Mouse (Mus musculus) neural tube, embryonic 14.5 days (tissue): ENCODE data around the gene Fto. TPM values are rescaled to one million over a fixed set of nuclear protein-coding genes. Genes with fewer than 3 reads are reported as not detected.

Experiments
- ATAC-seq: fragments of 200-750 bp; cut with Nextera tagmentation; 2 replicates; pipeline ENCODE4 v1.8.0; 2017; ENCODE audit warnings: low read depth, mild to moderate bottlenecking, moderate TSS enrichment, moderate library complexity
- H3K27ac ChIP-seq: fragments of 300-500 bp; sonication (generic); 2 replicates; pipeline ENCODE4 v1.5.1; 2014; ENCODE audit warnings: low read depth, mild to moderate bottlenecking, control low read depth, low read length, moderate library complexity, mixed read lengths
- H3K27me3 ChIP-seq: fragments of 300-500 bp; sonication (generic); 2 replicates; pipeline ENCODE4 v1.6.1; 2014; ENCODE audit warnings: low read length; ENCODE audit not compliant: control insufficient read depth, insufficient read depth
- H3K36me3 ChIP-seq: fragments of 300-500 bp; sonication (generic); 2 replicates; pipeline ENCODE4 v1.6.1; 2014; ENCODE audit warnings: low read length, mixed read lengths; ENCODE audit not compliant: control insufficient read depth, insufficient read depth
- H3K4me1 ChIP-seq: fragments of 300-500 bp; sonication (generic); 2 replicates; pipeline ENCODE4 v1.6.1; 2014; ENCODE audit warnings: low read length; ENCODE audit not compliant: control insufficient read depth, insufficient read depth
- H3K4me2 ChIP-seq: fragments of 300-500 bp; sonication (generic); 2 replicates; pipeline ENCODE4 v1.6.1; 2014; ENCODE audit warnings: mild to moderate bottlenecking, low read depth, low read length, control low read depth
- H3K4me3 ChIP-seq: fragments of 300-500 bp; sonication (generic); 2 replicates; pipeline ENCODE4 v1.5.1; 2014; ENCODE audit warnings: low read depth, low read length, control low read depth, mixed read lengths
- H3K9ac ChIP-seq: fragments of 300-500 bp; sonication (generic); replicated peaks from 2 replicates; pipeline ENCODE4 v1.6.1; 2014; ENCODE audit warnings: low read depth, mild to moderate bottlenecking, control low read depth, low read length, mixed read lengths
- H3K9me3 ChIP-seq: fragments of 300-500 bp; sonication (generic); 2 replicates; pipeline ENCODE4 v1.6.1; 2016; ENCODE audit warnings: low read length; ENCODE audit not compliant: control insufficient read depth
- WGBS: fragments of 180-500 bp; shearing (Covaris S2); extraction: QIAGEN DNeasy Blood & Tissue Kit; methylation state at CpG from one replicate; pipeline ENCODE4 v1.1.7; 2014; 5-methylcytosine and 5-hydroxymethylcytosine counted together
- polyA plus RNA-seq: library from polyadenylated mRNA; unstranded; fragments of >200 nt; fragmentation: Nextera tagmentation; extraction: Ambion mirVana; gene quantifications from 2 replicates; pipeline ENCODE4 v1.2.1, GENCODE M21; 2014

Fto gene
- polyA plus RNA-seq, 1 experiment from 2014 or later = 144 TPM

- no peak overlapping the region for H3K27ac ChIP-seq
- peaks cover 7% of the 10 kb centered on the region; the same call in 1 of the 2 replicates for H3K27me3 ChIP-seq
- 28% methylated on average over 20 of the region's 20 CpGs for WGBS
- no peak overlapping the region for H3K9ac ChIP-seq
- H3K4me1 ChIP-seq = peaks cover 12% of the 10 kb centered on the region
- ATAC-seq = no peak
- no peak overlapping the region for H3K4me3 ChIP-seq
- no peaks in the 10 kb centered on the region for H3K9me3 ChIP-seq
- H3K36me3 ChIP-seq = no peaks in the 10 kb centered on the region
- H3K4me2 ChIP-seq = no peak overlapping the region
Observed at GRCm38 (mm10) chr8:91375054-91375938, 62.0 kb downstream of the Fto start.

DNA sequence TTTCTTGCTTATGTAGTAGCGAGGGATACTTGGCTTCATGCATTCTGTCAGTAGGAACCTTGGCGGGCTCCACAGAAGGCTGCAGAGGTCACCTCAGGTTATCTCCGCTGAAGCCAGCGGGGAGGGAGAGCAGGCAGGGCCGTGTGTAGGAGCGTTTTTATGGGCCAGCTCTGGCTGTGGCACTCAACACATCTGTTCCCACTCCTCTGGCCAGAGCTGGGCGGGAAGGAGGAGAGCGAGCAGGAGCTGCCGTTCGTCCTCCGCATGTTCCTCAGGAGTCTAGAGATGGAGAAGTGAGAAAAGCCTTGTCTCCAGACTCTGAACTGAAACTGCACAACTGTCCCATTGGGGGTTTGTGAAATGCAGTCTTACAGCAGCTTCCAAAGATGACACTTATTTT, 63.5 kb downstream of the Fto start:
- peaks cover 7% of the 10 kb centered on the region; the same call in 1 of the 2 replicates for H3K27me3 ChIP-seq
- no peak overlapping the region for H3K27ac ChIP-seq
- H3K9me3 ChIP-seq = no peaks in the 10 kb centered on the region
- peaks cover 11% of the 10 kb centered on the region for H3K4me1 ChIP-seq
- H3K36me3 ChIP-seq = no peaks in the 10 kb centered on the region
- no peak overlapping the region for H3K4me2 ChIP-seq
- 43% methylated on average over 11 of the region's 11 CpGs for WGBS
- no peak overlapping the region for H3K4me3 ChIP-seq
- H3K9ac ChIP-seq = no peak overlapping the region
- ATAC-seq = no peak

DNA sequence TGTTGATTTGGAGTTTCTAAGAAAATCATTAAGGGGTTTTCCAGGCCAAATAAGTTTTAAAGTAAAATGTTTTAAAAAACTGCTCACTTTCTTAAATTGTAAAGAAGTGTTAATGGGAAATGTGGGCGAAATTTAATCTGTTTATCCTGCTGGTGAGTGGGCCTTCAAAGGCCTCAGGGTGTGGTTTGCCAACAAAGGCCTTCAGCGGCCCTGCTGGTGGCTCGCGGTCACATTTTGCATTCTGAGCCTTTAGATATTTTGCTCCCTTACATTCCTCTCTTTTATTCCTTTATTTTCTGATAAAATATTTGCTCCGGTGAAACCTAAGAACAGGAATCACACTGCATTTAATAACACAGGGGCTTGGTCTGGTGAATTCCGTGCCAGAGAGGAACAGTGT, 64.0 kb downstream of the Fto start:
- Histone ChIP-seq H3K27me3 (peaks cover 7% of the 10 kb centered on the region; the same call in 1 of the 2 replicates), H3K9me3 (no peaks in the 10 kb centered on the region), H3K27ac (no peak overlapping the region), H3K4me1 (peaks cover 7% of the 10 kb centered on the region; the same call in 1 of the 2 replicates), H3K4me2 (no peak overlapping the region), H3K36me3 (no peaks in the 10 kb centered on the region), H3K4me3 (no peak overlapping the region), H3K9ac (no peak overlapping the region)
- ATAC-seq = no peak
- 72% methylated on average over 6 of the region's 6 CpGs for WGBS

GRCm38 (mm10) chr8:91378846-91379499, 65.6 kb downstream of the Fto start:
- peak; percentile 71; the same call in 1 of the 2 replicates for ATAC-seq
- Histone ChIP-seq H3K4me1 (peaks cover 7% of the 10 kb centered on the region; the same call in 1 of the 2 replicates), H3K27ac (no peak overlapping the region), H3K36me3 (no peaks in the 10 kb centered on the region), H3K4me2 (no peak overlapping the region), H3K9me3 (no peaks in the 10 kb centered on the region), H3K4me3 (no peak overlapping the region), H3K27me3 (peaks cover 5% of the 10 kb centered on the region; the same call in 1 of the 2 replicates), H3K9ac (no peak overlapping the region)
- 61% methylated on average over 13 of the region's 13 CpGs for WGBS

DNA sequence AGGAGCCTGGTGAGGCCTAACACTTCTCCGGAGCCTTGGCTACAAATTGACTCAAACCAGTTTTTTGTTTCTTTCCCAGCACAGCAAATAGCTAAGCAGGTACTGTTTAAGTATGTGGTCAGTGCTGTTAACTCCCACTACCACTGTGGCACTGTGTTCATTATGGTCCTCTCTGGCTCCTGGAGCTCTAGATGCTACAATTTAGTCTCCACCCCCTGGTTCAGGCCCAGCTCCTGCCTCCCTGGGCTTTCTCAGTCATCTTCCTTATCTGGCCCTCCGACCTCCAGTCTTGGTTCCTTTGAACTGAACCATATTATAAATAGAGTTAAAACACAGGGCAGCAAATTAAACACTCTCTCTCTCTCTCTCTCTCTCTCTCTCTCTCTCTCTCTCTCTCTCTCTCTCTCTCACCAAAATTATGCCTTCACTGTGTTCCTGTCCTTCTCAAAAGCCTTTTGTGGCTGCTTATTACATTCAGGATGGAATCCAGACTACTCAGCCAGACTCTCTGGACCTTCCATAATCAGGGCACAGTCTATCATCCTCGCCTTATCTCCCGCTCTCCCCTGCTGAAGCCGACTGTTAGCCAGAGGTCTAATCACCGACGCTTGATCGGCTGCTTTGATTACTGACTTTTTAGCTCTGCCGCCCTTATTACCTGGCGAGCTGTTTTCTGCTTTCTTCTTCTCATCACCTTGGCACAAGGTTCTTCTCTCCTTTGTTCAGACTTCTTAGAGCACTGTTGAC, 67.6 kb downstream of the Fto start:
- no peak overlapping the region; the same call in 1 of the 2 replicates for H3K9ac ChIP-seq
- WGBS = 25% methylated on average over 10 of the region's 10 CpGs
- no peaks in the 10 kb centered on the region for H3K36me3 ChIP-seq
- H3K4me2 ChIP-seq = no peak overlapping the region
- no peak overlapping the region for H3K4me3 ChIP-seq
- no peaks in the 10 kb centered on the region for H3K27me3 ChIP-seq
- 0 out of 2 replicates have a peak, but pooled peaks cover 3% of the 10 kb centered on the region for H3K4me1 ChIP-seq
- ATAC-seq = no peak
- H3K9me3 ChIP-seq = no peaks in the 10 kb centered on the region
- no peak overlapping the region for H3K27ac ChIP-seq

- 6% methylated on average over 7 of the region's 7 CpGs for WGBS
- no peak overlapping the region for H3K4me3 ChIP-seq
Observed at GRCm38 (mm10) chr8:91381543-91382106, 68.3 kb downstream of the Fto start.

DNA sequence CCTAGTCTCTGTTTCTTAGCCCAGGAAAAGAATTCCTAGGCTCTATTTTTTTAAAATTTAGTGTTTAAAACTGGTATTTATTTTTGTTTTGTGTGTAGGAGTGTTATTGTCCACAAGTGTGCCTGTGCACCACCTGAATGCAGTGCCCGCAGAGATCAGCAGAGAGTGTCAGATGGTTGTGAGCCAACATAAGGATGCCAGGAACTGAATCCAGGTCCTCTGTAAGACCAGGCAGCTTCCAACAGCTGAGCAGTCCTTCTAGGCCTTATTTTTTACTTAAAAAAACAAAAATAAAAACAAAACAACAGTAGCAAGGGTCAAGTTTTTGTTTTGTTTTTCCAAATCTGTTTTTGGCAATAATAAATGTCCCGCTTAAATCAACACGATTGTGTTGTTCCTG, 69.9 kb downstream of the Fto start:
- Histone ChIP-seq H3K9me3 (no peaks in the 10 kb centered on the region), H3K27me3 (no peaks in the 10 kb centered on the region), H3K4me2 (no peak overlapping the region), H3K9ac (no peak overlapping the region), H3K4me1 (0 out of 2 replicates have a peak, but pooled peaks cover 3% of the 10 kb centered on the region), H3K27ac (no peak overlapping the region), H3K36me3 (no peaks in the 10 kb centered on the region), H3K4me3 (no peak overlapping the region)
- WGBS = 73% methylated on average over 3 of the region's 3 CpGs
- ATAC-seq = no peak

More at GRCm38 (mm10) chr8:91381543-91382106, 68.3 kb downstream of the Fto start:
- Histone ChIP-seq H3K4me1 (0 out of 2 replicates have a peak, but pooled peaks cover 3% of the 10 kb centered on the region), H3K36me3 (no peaks in the 10 kb centered on the region), H3K27me3 (no peaks in the 10 kb centered on the region), H3K27ac (no peak overlapping the region), H3K9me3 (no peaks in the 10 kb centered on the region), H3K9ac (no peak overlapping the region; the same call in 1 of the 2 replicates), H3K4me2 (no peak overlapping the region)
- no peak for ATAC-seq

- Histone ChIP-seq H3K9me3 (no peaks in the 10 kb centered on the region), H3K4me1 (0 out of 2 replicates have a peak, but pooled peaks cover 3% of the 10 kb centered on the region), H3K27me3 (no peaks in the 10 kb centered on the region), H3K36me3 (no peaks in the 10 kb centered on the region), H3K9ac (no peak overlapping the region), H3K27ac (no peak overlapping the region), H3K4me2 (no peak overlapping the region), H3K4me3 (no peak overlapping the region)
- no peak for ATAC-seq
- 47% methylated on average over 11 of the region's 11 CpGs for WGBS
Observed at GRCm38 (mm10) chr8:91383811-91384210, 70.5 kb downstream of the Fto start.
